Mouse (Mus musculus) heart, postnatal 0 days (tissue): ENCODE results near the gene Grcc10.

Experiments
- CTCF ChIP-seq: IDR thresholded peaks from 2 replicates; pipeline ENCODE4 v1.5.1; 2016; ENCODE audit warnings: antibody characterized with exemption, control low read depth, low read depth
- EP300 ChIP-seq: IDR thresholded peaks from 2 replicates; pipeline ENCODE4 v1.6.1; 2016; ENCODE audit warnings: antibody characterized with exemption, low read depth

DNA sequence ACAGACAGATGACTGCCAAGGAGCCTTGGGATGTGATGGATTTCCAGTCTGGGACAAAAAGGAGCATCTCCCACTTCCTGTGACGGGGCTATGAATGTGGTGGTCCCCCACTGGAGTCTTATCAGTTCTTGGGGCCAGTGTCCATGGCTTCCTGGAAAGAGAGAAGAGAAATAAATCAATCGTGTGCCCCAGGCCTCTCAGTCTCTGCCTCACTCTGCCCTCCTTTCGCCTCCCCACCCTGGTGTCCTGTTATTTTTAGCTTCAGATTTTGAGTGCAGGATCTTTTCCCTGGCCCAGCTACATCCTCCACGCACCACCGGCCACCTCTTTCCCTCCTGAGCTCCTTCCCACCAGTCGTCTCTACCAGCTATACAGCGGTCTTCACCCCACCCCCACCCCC, 28.8 kb upstream of the Grcc10 start:
- TF ChIP-seq EP300 = no peak
- no peak for TF ChIP-seq CTCF
